Mouse (Mus musculus) mature B cell (primary cell): Measurements from ENCODE around the gene Gucy2c.

Experiments
- in situ Hi-C: fragments of 300-500 bp; cut with MboI; formaldehyde crosslinking; loops from 2 replicates; pipeline ENCODE4 v1.14.3; 2019

Gene Gucy2c

DNA sequence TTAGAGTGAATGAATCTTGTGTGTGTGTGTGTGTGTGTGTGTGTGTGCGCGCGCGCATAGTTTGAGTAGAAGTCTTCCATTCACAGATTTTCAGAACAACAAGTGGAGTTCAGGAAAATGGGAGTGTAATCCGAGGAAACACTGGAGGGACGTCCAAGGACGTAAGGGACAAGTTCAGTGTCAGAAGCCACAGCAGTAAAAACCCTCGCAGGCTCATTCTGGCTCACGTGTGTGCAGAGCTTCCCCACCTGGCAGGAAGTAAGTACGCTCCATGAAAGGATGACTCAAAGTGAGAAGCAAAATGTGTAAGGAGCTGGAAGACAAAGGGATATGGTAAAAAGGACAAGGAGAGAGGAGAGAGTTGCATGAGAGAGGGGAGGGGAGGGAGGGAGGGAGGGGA, 40.3 kb downstream of the Gucy2c start:
- in situ Hi-C loops: no loop called here

DNA sequence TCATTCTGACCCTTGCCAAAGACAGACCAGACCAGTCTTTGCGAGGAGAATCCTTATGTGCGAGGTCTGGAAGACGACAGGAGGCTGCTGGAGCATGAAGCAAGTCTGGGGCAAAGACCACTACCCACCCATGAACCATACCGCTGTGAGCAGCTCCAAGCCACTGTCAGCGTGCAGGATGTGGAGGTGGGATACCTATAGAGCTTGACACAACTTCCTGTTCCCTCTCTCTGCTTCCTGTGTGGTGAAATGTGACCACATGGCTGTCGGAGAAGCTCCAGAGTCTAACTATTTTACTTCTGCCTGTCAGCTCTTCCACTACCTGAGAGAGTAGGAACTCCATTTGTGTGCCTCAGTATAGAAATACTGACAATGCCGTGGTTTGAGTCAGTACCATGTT, 45.8 kb downstream of the Gucy2c start:
- in situ Hi-C loops: no loop called here

DNA sequence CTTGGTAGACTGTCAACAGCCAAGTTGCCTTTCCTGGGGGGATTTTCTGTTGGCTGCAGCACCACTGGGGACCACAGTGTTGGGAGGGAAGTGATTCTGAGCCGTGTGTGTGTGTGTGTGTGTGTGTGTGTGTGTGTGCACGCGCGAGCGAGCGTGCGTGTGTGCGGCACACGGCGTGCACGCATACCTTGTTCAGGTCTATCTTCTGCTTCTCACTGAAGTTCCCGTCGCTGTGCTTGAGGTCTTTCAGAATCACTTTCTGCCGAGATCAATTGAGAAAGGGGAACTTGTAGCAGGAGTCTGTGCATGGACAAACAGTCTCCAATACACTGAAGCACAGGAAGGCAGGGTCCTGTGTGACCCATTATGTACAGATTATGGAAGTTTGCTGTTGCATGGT, 53.4 kb downstream of the Gucy2c start:
- in situ Hi-C loops: no loop called here

DNA sequence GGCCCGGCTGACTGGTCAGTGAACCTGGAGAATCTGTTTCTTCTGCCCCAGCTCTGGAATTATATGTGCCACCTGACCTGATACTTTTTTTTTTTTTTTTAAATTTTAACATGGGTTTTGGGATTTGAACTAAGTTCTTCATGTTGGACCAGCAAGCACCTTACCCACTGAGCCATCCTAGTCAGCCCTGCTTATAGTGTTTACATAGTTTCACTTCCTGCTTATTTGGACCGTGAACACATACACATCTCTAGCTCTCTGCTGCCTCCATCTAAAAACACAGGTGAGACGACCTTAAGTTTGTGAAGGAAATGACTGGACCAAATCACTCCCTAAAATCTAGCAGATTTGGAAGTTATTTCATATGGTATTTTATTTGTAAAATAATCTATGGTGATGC, 58.4 kb downstream of the Gucy2c start:
- in situ Hi-C loops: no loop called here

DNA sequence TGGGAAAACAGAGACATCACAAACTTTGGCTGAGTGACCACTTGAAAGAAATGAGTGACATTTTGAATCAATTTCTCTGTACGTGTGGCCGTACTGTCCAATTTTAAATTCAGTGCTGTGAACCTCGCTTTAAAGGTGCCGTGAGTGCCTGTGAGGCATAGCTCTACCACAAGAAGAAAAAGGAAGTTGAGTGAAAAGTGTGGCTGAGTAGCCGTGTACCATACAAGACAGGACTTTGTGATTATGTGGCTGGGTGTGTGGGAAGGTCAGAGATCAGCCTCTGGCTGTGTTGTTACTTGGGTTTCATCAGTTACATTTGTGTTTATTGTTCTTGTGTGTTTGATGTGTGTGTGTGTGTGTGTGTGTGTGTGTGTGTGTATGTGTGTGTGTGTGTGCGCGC, 59.0 kb downstream of the Gucy2c start:
- in situ Hi-C loops: no loop called here

DNA sequence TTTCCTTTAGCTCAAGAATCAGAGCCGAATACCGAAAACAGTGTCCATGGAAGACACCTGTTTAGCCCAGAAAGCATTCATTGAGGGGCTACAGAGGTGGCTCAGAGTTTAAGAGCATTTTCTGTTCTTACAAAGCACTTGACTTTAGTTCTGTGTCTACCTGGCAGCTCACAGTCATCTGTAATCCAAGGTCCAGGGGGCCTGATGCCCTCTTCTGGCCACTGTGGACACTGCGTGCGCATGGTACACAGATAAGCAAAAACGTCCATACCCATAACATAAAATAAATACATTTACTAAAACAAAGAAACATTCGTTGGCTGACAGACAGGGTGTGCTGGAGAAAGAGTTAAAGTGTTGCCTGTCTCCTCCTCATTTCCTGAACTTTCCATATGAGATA, 59.6 kb downstream of the Gucy2c start:
- in situ Hi-C loops: no loop called here

DNA sequence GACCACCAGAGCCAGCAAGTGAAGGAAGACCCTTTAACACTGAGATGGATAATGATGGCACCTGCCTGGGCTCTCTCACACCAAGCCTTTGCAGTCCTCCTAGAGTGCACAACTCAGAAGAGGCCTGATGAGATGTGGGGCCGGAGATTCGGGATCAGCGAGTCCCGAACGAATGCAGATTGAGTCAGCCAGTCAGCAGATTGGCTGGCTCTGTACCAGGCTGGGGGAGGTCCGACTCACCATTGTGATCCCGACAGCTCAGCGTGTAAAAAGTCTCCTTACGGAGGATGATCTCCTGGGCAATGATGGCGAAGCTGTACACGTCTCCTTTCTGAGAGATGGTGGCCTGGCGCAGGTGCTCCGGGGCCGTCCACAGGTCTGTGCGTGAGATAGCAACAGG, 61.1 kb downstream of the Gucy2c start:
- in situ Hi-C loops: no loop called here

DNA sequence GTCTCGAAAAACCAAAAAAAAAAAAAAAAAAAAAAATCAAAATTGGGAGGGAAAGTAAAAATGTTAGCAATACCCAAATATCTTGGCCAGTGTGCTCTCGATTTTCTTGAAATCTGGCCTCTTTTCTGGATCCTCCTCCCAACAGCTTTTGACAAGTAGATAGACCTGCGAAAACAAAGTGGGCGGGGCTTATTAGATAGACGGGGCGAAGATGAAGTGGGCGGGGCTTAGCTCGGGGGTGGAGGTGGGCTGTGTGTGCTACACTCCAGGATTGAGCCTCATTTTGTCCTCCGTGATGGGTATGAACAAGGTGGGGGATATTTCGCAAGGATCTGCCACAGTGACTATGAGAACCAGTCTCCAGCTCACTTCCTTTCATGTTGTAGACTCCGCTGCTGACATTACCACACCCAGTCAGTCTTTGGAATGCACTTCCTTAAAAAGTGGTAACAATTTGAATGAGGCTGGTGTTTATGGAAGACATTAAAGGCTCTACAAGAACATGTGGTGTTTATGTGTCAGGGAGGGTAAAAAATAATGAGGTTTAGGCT, 65.6 kb downstream of the Gucy2c start:
- in situ Hi-C loops: no loop called here

DNA sequence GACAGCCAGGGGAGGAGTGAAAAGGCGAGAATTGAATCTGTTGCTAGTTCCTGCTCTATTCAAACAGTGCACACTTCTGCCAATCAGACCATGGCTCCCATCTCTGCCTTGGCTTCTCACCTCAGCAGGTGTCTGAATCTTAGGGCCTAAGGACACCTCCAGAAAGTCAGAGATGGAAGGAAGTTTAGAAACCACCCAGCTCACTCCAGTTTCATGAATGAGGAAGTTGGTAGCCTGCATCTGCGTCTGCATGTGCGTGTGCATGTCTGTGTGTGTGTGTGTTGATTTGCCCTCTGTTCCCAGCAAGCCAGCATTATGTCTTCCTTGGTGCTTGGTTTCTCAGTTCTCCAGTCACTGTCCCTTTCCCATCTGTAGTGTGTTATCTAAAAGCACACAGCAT, 67.5 kb downstream of the Gucy2c start:
- in situ Hi-C loops: no loop called here

DNA sequence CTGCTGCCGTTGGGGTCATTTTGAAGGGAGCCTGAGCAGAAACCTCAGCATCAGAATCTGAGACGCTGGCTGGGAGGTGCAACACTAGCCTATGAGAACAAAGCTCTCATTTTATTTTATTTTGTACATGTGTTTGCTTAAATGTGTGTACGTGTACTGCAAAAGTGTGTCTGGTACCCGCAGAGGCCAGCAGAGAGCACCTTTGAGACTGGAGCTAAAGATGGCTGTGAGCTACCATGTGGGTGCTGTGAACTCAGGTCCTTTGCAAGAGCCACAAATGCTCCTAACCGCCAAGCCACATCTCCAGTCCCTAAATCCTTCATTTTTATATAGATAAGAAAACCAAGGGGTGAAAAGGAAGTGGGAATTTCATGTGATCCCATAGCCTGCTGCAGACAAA, 71.2 kb downstream of the Gucy2c start:
- in situ Hi-C loops: no loop called here

DNA sequence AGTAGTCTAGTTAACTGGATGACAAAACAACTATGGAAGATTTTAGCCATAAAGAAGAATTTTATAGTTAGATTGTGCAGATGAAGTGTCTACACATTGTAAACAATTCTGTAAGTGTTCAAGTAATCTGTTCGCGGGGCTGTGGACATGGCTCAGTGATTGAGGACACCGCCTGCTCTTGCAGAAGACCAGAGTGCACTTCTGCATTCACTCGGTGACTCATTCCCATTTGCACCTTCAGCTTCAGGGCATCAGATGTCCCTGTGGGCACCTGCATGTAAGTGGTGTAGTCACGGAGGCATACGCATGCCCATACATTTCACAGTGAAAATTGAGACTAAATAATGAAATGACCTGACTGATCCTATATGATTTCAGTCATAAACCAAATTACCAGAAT, 73.0 kb downstream of the Gucy2c start:
- in situ Hi-C loops: no loop called here

DNA sequence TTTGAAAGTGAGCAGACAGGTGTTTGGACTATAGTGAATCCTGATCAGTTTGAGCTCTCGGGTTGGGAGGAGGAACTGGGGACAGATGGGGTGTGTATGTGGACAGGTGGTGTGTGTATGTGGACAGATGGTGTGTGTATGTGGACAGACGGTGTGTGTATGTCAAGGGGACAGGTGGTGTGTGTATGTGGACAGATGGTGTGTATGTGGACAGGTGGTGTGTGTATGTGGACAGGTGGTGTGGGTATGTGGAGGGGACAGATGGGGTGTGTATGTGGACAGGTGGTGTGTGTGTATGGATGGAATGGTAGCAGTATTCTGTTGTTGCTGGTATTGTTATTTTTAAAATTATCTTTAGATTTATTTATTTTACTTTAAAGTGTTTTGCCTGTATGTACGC, 79.7 kb downstream of the Gucy2c start:
- in situ Hi-C loops: no loop called here

DNA sequence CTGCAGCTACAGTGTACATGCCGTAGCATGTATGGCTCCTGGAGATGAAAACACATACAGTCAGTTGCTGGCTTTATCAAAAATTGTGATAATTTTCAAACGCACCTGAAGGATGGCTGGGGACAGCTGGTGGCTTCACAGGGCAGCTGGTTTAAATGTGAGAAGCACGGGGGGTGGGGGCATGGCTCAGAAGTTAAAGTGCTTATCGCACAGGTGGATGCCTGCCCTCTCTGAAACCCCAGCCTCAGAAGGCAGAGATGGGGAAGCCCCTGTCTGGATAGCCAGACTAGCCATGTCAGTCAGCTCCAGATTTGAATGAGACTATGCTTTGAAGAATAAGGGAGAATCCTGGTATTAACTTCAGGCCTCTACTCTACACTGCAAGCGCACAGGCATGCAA, 80.4 kb downstream of the Gucy2c start:
- in situ Hi-C loops: no loop called here

DNA sequence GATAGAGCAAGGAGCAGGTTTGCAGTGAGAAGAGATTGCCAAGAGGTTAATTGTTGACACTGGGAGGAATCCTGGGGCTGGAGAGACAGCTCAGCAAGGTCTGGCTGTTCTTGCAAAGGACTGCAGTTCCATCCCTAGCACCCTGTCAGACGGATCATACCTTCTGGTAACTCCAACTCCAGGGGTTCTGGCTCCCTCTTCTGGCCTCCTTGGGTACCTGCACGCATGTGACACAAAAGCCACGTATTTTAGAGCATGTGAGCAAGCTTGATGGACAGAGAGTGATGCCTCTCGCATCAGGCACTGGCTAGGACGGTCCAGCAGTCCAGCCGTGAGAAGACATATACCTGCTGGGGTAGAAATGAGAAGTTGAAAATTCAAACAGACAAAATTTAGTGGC, 90.3 kb downstream of the Gucy2c start:
- in situ Hi-C loops: no loop called here

DNA sequence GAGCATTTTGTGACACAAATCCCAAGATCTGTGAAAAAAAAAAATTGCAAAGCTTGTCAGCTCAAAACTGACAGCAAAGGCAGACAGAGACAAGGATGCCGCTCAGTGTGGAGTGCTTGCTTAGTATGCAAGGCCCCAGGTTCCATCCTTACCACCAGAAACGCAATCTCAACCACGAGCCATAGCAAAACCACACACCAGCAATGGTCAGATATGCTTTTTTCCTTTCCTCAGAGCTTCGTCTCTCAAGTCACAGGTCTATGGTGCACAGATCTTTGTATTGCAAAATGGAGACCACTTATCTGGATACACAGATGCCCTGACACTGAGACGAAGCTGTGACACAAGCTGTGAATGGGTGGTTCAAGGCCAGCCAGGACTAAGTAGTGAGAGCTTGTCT, 91.0 kb downstream of the Gucy2c start:
- in situ Hi-C loops: no loop called here

DNA sequence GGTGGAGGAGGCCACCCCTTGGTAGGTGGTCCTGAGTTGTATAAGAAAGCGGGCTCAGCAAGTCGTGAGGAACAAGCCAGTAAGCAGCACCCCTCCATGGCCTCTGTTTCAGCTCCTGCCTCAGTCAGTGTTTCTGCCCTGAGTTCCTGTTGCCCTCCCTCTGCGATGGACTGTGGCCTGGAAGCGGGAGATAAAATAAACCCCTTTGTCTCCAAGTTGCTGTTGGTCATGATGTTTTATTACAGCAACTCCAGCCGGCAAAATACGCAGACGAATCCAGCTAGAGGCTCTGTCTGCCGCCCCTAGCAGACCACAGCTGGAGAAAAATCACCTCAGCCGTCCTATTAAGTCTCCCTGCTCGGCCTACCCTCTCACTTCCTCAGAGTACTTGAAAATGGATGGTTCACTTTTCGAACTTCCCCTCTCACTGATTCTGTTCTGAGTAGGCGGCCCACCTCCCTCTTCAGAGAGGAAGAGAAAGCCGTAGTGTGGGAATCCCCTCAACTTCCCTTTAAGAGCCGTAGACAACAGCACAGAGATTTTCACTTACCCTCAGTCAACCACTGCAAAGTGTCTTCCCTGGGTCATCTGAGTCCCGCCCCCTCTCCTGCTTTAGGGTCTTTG, 91.7 kb downstream of the Gucy2c start:
- in situ Hi-C loops: no loop called here

DNA sequence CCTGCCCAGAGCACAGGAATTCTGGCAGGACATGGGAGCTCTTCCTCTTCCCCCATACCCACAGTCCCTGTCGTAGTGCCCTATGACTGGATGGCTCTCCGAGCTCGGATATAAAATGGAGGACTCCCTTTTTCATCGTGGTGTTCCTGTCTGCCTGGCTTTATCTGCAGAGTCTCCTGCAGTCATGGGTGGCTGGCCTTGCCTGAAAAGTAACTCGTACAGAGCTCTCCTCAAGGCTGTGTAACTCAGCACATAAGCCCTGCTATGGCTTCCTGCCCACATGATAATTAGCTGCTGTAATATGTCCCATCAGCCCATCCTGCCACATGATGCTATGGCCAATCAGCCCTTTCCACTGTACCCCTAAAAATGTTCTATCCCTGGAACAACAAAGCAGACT, 96.1 kb downstream of the Gucy2c start:
- in situ Hi-C loops: no loop called here

DNA sequence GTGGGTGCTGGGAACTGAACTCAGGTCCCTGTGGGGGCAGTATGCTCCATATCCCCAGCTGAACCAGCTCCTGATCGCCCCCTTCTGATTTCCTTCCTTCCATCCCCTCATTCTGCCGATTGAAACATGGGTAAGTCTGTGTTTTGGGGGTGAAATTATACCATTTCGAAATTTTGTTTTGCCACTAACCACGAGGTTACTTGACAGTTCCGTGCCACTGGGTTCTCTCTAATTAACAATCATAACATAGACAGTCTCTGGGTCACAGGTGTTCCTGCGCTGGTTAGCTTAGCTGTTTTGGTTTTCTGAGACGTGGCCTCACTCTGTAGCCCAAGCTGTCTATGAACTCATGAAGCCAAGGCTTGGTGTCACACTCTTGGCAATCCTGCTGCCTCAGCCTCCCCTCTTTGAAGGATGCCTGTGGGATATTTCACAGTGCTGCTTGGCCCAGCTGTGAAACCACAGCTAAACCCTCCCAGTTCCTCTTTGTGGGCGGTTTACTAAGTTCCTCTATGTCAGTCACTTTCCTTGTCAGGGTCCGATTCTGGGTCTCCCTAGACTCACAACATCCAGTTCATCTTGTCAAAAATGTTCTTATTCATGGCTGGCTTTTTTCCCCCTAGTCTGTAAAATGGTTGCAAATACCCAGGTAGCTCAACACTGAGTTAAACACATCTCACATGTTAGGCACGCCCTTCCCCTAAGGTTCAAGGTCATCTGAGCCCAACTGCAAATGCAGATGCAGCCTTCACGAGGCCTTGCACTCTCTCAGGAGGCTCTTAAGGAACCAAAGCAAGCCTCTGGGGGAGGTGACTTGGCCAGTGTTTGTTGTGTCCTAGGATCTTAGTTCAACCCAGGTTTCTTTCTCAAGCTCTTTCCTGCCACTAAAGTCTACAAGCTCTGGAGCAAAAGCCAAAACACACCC, 97.9 kb downstream of the Gucy2c start:
- in situ Hi-C loops: no loop called here

DNA sequence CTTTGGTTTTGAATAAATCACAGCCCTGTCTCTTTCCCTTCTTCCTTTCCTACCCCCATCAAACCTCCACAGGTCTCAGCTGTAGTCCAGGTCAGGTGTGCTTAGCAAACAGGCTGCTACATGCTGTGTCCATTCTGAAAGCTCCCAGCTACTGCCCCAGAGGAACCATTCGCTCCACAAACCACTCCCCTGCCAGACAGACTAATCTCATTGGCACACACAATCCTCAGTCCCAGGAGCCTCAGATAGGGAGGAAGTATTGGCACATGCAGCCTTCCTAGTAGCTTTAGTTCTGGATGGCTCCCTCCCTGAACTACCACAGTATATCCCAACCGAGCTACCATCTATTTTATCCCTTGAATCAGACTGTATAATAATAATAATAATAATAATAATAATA, 102.2 kb downstream of the Gucy2c start:
- in situ Hi-C loops: no loop called here

DNA sequence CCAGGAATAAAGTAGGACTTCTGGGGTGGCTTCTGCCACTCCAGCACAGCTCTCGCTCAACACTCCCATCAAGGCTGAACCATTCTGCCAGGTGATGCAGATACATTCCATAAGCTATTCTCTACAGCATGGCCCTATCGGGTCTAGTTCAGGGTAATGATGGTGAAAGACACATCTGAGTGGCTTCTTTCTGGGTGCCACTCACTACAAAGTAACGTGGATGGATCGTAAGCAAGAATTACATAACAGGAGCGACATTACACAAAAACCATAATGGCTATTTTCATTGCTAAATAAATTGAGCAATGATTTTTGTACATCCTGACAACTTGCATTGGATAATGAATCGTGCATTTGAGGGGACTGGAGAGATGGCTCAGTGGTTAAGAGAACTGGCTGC, 106.6 kb downstream of the Gucy2c start:
- in situ Hi-C loops: no loop called here

DNA sequence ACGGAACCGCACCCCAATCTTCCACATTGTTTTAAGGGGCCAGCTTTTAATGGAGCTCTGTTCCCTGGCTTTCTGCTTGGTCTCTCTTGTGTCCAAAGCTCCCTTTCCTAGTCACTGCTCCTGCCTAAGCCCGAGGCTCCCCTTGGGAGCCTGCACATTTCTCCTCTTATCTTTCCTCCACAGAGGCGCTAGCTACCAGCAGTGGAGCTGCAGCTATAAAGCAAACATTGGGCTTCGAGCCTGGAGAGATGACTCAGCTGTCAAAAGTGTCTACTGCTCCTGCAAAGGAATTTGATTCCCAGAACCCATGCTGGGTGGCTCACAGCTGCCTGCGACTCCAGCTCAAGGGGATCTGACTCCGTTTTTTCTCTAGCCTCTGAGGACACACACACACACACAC, 109.1 kb downstream of the Gucy2c start:
- in situ Hi-C loops: no loop called here

DNA sequence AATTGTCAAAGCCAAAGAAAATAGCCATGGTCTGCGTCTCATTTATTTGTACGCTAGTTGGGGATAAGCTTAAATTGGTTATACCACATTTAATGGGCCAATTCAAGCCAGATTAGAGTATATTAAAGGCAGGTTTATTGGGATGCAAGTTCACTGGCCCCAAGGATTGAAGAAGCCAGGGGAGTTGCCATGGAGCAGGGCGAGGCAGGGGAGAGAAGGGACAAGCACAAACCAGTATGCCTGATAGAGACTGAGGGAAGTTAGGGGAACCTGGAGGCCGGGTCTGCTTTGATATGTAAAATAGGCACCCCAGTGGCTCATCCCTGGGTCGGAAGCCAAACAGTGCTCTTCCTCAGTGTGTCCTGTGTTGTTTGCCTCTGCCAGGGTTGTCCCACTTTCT, 112.3 kb downstream of the Gucy2c start:
- in situ Hi-C loops: no loop called here

DNA sequence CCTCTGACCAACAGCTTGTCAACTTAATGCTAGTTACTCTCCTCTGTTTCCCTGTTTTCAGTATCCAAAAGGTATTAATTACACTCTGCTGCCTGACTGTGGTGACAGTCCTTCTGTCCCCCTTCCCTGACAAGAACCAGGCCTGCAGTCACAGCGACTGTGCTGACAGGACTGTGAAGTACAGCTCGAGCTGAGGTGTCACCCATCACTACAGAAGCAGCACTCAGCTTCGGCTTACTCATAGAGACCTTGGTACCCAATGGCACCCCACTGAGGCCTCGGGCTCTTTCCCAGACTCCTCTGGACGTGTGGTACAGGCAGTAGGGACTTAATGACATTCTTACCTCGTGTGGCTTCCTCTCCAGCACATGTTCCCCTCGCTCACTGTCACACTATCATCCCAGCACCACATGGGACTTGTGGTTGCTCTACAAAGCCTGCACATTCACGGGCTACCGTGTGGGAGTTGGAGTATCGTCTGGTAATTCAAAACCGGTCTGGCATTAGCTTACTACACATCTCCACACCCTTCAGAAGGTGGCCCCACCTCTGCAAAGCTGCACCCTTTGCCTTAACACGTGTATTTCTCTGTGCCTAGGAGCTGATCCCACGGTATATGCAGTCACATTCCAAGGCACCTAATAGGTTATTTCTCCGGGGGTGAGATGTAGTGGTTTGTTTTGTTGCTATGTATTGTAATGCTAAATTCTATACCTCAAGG, 113.1 kb downstream of the Gucy2c start:
- in situ Hi-C loops: no loop called here
